Mouse (Mus musculus) liver, embryonic 12.5 days (tissue): ENCODE data around the gene Erc2. TPM values are rescaled to one million over a fixed set of nuclear protein-coding genes. Genes with fewer than 3 reads are reported as not detected.
A peak's percentile ranks its signal among the peaks of the same experiment; 100 is the strongest.

Source experiments
- ATAC-seq: fragments of 200-750 bp; cut with Nextera tagmentation; 2 replicates; pipeline ENCODE4 v1.8.0; 2017; ENCODE audit warnings: moderate number of reproducible peaks, mild to moderate bottlenecking, moderate library complexity
- H3K27ac ChIP-seq: fragments of 300-500 bp; sonication (generic); 2 replicates; pipeline ENCODE4 v1.5.1; 2016; ENCODE audit warnings: mild to moderate bottlenecking
- H3K27me3 ChIP-seq: fragments of 300-500 bp; sonication (generic); replicated peaks from 2 replicates; pipeline ENCODE4 v1.6.1; 2016; ENCODE audit warnings: mild to moderate bottlenecking, moderate library complexity
- H3K36me3 ChIP-seq: fragments of 300-500 bp; sonication (generic); 2 replicates; pipeline ENCODE4 v1.6.1; 2016; ENCODE audit warnings: mild to moderate bottlenecking, moderate library complexity
- H3K4me1 ChIP-seq: fragments of 300-500 bp; sonication (generic); 2 replicates; pipeline ENCODE4 v1.6.1; 2016
- H3K4me2 ChIP-seq: fragments of 300-500 bp; sonication (generic); 2 replicates; pipeline ENCODE4 v1.6.1; 2016; ENCODE audit warnings: mild to moderate bottlenecking, moderate library complexity
- H3K4me3 ChIP-seq: fragments of 300-500 bp; sonication (generic); 2 replicates; pipeline ENCODE4 v1.5.1; 2016; ENCODE audit warnings: mild to moderate bottlenecking, moderate library complexity
- H3K9ac ChIP-seq: fragments of 300-500 bp; sonication (generic); 2 replicates; pipeline ENCODE4 v1.6.1; 2016; ENCODE audit warnings: mild to moderate bottlenecking, moderate library complexity
- H3K9me3 ChIP-seq: fragments of 300-500 bp; sonication (generic); replicated peaks from 2 replicates; pipeline ENCODE4 v1.6.1; 2016; ENCODE audit warnings: mild to moderate bottlenecking, moderate library complexity
- WGBS: fragments of 180-500 bp; shearing (Covaris S2); methylation state at CpG from one replicate; pipeline ENCODE4 v1.1.7; 2016; ENCODE audit not compliant: insufficient replicate concordance; 5-methylcytosine and 5-hydroxymethylcytosine counted together
- polyA plus RNA-seq: library from polyadenylated mRNA; unstranded; fragments of >200 nt; fragmentation: Nextera tagmentation; extraction: Ambion mirVana; gene quantifications from 2 replicates; pipeline ENCODE4 v1.2.1, GENCODE M21; 2016

Gene Erc2
- polyA plus RNA-seq, 1 experiment from 2014 or later = 0.77 TPM

GRCm38 (mm10) chr14:28470212-28470611 lies 848.0 kb downstream of the Erc2 start:
- Histone ChIP-seq H3K9ac (no peak overlapping the region), H3K4me1 (no peaks in the 10 kb centered on the region), H3K36me3 (no peaks in the 10 kb centered on the region), H3K9me3 (no peaks in the 10 kb centered on the region), H3K4me2 (no peak overlapping the region), H3K27ac (no peak overlapping the region), H3K27me3 (no peaks in the 10 kb centered on the region), H3K4me3 (no peak overlapping the region)
- no peak for ATAC-seq
- WGBS = 58% methylated on average over 6 of the region's 6 CpGs

DNA sequence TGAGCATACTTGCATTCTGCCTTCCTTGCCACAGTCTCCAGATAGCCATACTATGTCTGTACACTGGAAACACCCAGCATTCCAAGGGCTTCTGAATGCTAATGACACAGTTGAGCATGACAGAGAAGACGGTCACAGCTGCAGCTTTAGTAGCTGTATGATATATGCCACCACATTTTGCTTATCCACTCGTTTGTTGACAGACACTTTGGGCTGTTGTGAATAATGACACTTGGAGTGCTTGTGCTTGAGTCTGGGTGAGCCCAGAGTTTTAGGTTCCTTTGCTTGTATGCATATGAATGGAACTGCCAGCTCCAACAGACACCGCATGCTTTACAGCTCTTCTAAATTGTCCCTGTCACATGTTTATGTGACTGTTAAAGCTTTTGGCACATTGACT lies 852.8 kb downstream of the Erc2 start:
- Histone ChIP-seq H3K9ac (no peak overlapping the region), H3K36me3 (no peaks in the 10 kb centered on the region), H3K4me2 (no peak overlapping the region), H3K27ac (no peak overlapping the region), H3K4me1 (no peaks in the 10 kb centered on the region), H3K27me3 (0 out of 2 replicates have a peak, but pooled peaks cover 3% of the 10 kb centered on the region), H3K9me3 (no peaks in the 10 kb centered on the region), H3K4me3 (no peak overlapping the region)
- 64% methylated on average over 3 of the region's 3 CpGs for WGBS
- no peak for ATAC-seq

GRCm38 (mm10) chr14:28475421-28475820 lies 853.2 kb downstream of the Erc2 start:
- H3K27me3 ChIP-seq = 0 out of 2 replicates have a peak, but pooled peaks cover 3% of the 10 kb centered on the region
- no peak overlapping the region for H3K27ac ChIP-seq
- H3K9me3 ChIP-seq = no peaks in the 10 kb centered on the region
- ATAC-seq = no peak
- no peaks in the 10 kb centered on the region for H3K4me1 ChIP-seq
- no peaks in the 10 kb centered on the region for H3K36me3 ChIP-seq
- H3K4me3 ChIP-seq = no peak overlapping the region
- H3K9ac ChIP-seq = no peak overlapping the region
- no peak overlapping the region for H3K4me2 ChIP-seq
- 45% methylated on average over 7 of the region's 7 CpGs for WGBS

DNA sequence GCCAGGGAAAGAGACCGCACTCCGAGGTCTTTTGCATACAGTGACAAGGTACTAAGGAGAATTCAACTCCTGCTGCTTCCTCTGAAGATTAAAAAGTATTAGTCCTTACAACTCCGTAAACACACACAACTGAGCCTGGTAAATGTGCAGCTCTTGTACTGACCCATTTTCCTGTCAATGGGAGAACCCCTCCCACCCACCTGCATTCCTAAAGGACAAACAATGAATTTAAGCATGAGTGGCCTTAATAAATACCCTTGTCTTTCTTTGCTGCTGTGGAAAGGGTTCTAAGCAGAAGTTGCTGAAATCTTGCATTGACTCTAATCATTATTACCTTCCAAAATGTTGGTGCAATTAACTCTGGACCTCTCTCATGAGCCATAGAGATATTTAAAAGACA lies 854.5 kb downstream of the Erc2 start:
- 58% methylated on average over 3 of the region's 3 CpGs for WGBS
- Histone ChIP-seq H3K36me3 (no peaks in the 10 kb centered on the region), H3K4me2 (no peak overlapping the region), H3K4me1 (no peaks in the 10 kb centered on the region), H3K4me3 (no peak overlapping the region), H3K9me3 (no peaks in the 10 kb centered on the region), H3K27me3 (0 out of 2 replicates have a peak, but pooled peaks cover 3% of the 10 kb centered on the region), H3K9ac (no peak overlapping the region), H3K27ac (no peak overlapping the region)
- no peak for ATAC-seq

DNA sequence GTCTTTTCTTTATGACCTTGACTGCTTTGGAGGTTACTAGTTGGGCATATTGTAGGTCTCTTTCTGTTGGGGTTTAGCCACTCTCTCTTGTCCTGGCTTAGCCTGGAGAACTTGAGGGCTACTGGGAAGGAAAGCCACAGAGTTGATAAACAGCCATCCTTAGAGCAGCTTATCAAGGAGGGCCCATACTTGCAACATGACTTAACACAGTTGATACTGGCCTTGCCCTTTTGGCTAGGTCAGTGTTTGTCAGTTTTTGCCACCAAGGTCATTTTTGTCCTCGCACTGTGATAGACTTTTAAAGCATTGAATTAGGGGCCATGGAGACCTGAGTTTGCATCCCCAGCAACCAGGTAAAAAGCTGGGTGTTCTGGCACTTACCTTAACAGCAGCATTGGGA lies 858.6 kb downstream of the Erc2 start:
- H3K27me3 ChIP-seq = 0 out of 2 replicates have a peak, but pooled peaks cover 3% of the 10 kb centered on the region
- ATAC-seq = no peak
- no peaks in the 10 kb centered on the region for H3K9me3 ChIP-seq
- no peak overlapping the region for H3K4me3 ChIP-seq
- no peak overlapping the region for H3K27ac ChIP-seq
- no peaks in the 10 kb centered on the region for H3K4me1 ChIP-seq
- no peak overlapping the region for H3K9ac ChIP-seq
- WGBS = 35% methylated on average over 1 of the region's 1 CpGs
- no peaks in the 10 kb centered on the region for H3K36me3 ChIP-seq
- no peak overlapping the region for H3K4me2 ChIP-seq

DNA sequence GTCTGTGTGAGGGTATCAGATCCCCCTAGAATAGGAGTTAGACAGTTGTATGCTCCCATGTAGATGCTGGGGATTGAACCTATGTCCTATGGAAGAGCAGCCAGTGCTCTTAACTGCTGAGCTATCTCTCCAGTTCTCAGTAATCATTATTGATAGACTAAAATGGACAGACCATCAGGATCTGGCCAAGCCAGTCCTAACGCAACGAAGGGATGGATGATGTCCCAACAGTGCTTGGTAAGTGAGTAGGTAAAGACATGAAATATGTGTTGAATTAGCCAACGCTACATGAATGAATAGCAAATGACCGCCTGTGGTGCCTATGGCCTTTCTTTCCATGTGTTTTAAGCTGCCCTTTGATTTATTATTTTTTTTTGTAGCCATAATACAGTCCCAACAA lies 871.6 kb downstream of the Erc2 start:
- H3K36me3 ChIP-seq = no peaks in the 10 kb centered on the region
- no peaks in the 10 kb centered on the region for H3K9me3 ChIP-seq
- no peak overlapping the region for H3K4me2 ChIP-seq
- 69% methylated on average over 4 of the region's 4 CpGs for WGBS
- no peak overlapping the region for H3K9ac ChIP-seq
- ATAC-seq = no peak
- no peak overlapping the region for H3K27ac ChIP-seq
- H3K4me1 ChIP-seq = no peaks in the 10 kb centered on the region
- H3K27me3 ChIP-seq = no peaks in the 10 kb centered on the region
- H3K4me3 ChIP-seq = no peak overlapping the region

DNA sequence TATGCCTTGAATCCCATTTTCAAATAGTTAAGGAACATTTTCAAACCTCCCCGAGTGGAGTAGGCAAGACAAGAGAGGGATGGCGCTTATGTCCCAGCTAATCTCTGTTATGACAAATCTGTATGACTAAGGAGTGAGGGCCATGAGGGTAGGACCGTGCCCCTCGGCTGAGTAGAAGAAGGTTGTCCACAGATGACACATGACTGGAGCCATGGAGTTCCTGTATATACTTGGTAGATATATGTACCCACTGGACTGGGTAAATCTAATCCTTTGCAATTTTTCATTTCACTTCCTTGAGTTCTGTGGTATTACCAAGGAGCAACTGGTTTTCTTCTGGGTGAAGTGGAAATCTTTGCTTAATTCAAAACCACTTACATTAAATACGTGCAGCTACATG lies 872.0 kb downstream of the Erc2 start:
- no peak overlapping the region for H3K27ac ChIP-seq
- H3K36me3 ChIP-seq = no peaks in the 10 kb centered on the region
- no peaks in the 10 kb centered on the region for H3K27me3 ChIP-seq
- H3K9ac ChIP-seq = no peak overlapping the region
- H3K4me1 ChIP-seq = no peaks in the 10 kb centered on the region
- no peak overlapping the region for H3K4me2 ChIP-seq
- no peak for ATAC-seq
- no peak overlapping the region for H3K4me3 ChIP-seq
- H3K9me3 ChIP-seq = no peaks in the 10 kb centered on the region
- 66% methylated on average over 5 of the region's 5 CpGs for WGBS

- Histone ChIP-seq H3K9me3 (no peaks in the 10 kb centered on the region), H3K4me2 (no peak overlapping the region), H3K27ac (no peak overlapping the region), H3K27me3 (peaks cover 68% of the 10 kb centered on the region), H3K4me3 (no peak overlapping the region), H3K36me3 (no peaks in the 10 kb centered on the region), H3K9ac (no peak overlapping the region), H3K4me1 (no peaks in the 10 kb centered on the region)
- ATAC-seq = no peak
- WGBS = 60% methylated on average over 12 of the region's 12 CpGs
These were observed 879.1 kb downstream of the Erc2 start for GRCm38 (mm10) chr14:28501216-28501878.

GRCm38 (mm10) chr14:28503276-28503675 lies 881.0 kb downstream of the Erc2 start:
- H3K36me3 ChIP-seq = no peaks in the 10 kb centered on the region
- H3K4me1 ChIP-seq = no peaks in the 10 kb centered on the region
- no peak overlapping the region for H3K4me2 ChIP-seq
- H3K27ac ChIP-seq = no peak overlapping the region
- no peak overlapping the region for H3K4me3 ChIP-seq
- H3K9ac ChIP-seq = no peak overlapping the region
- no peak for ATAC-seq
- H3K9me3 ChIP-seq = no peaks in the 10 kb centered on the region
- WGBS = 71% methylated on average over 2 of the region's 2 CpGs
- peaks cover 87% of the 10 kb centered on the region for H3K27me3 ChIP-seq

DNA sequence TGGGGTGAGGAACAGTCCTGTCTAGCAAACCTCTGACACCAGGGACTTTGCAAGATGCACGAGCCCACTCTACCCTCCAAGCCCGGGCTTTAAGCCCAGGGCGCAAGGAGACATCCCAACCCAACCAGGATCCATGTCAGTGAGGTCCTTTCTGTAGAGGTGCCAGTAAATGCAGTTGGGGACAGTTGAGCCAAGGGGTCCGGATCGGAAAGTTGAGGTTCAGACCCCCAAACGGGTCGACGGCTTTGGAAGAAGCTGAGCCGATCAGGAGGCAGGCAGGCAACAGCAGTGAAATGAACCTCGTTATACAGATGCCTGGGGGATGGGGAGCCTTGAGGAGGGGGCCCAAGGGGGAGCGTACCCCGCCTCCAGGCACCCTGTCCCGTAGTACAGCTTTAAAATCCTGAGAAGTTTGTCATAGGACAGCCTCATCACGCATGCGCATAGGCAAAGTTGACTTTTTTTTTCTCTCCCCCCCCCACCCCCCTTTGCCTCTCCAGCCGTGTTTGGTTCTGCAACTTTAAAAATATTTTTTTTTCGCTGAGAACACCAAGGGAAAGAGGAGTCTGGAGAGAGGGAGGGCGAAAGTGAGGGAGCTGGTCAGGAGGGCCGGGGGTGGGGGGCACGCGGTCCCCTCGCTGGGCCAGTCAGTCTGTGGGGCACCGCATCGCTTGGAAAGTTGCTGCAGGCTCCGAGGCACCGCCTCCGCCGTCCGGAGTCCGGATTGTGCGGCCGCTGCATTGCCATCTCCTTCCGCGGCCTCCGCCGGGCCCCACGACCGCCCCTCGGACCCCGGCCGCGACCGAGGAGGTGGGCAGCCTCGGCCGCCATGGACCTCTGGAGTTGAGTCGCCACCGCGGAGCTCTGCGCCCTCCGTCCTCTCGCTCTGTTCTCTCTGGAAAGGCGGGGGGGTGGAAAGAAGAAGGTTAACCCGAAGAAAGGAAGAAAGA lies 882.1 kb downstream of the Erc2 start, which contains the start of gene Wnt5a:
Wnt5a (plus strand) TSS at position 650 of the 950 bp plus-strand sequence.
- H3K9ac ChIP-seq = no peak within 1 kb of the TSS
- WGBS = 2% methylated on average over 53 of the region's 53 CpGs

DNA sequence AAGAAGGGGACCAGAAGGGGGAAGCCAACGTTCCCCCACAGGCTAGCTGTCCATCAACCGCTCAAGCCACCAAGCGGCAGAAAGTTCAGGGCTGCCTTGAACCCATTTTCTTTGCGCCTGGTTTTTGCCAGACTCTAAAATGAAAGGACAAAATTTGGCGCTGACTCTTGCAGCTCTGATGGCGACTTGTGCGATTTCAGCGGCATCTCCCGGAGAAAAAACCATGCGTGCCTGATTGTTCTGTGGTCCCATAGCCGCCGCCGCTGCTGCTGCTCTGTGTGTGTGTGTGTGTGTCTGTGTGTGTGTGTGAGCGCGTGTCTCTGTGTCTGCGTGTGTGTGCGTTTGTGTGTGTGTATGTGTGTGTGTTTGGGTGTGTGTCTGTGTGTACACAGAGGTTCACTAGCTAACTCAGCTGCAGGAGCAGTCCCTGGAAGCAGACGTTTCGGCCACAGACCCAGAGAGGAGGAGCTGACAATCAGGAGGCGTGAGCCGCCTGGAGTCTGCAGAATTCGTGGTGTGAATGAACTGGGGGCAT lies 882.9 kb downstream of the Erc2 start:
- no peaks in the 10 kb centered on the region for H3K36me3 ChIP-seq
- 0% methylated on average over 22 of the region's 22 CpGs for WGBS
- peak overlapping the region; percentile 65 for H3K4me2 ChIP-seq
- peaks cover 99% of the 10 kb centered on the region for H3K27me3 ChIP-seq
- ATAC-seq = no peak
- no peaks in the 10 kb centered on the region for H3K9me3 ChIP-seq
- peak overlapping the region; percentile 51 for H3K4me3 ChIP-seq
- no peak overlapping the region for H3K9ac ChIP-seq
- H3K4me1 ChIP-seq = no peaks in the 10 kb centered on the region
- H3K27ac ChIP-seq = no peak overlapping the region

More for the DNA sequence above, 882.1 kb downstream of the Erc2 start, which contains the start of gene Wnt5a:
- Histone ChIP-seq H3K27me3 (peaks cover 98% of the 10 kb centered on the region), H3K9me3 (no peaks in the 10 kb centered on the region), H3K4me2 (peak within 1 kb of the TSS; percentile 65), H3K36me3 (no peaks in the 10 kb centered on the region), H3K4me1 (no peaks in the 10 kb centered on the region), H3K4me3 (peak within 1 kb of the TSS; percentile 51), H3K27ac (no peak within 1 kb of the TSS)
- ATAC-seq = no peak
